Mouse (Mus musculus) embryonic facial prominence, embryonic 12.5 days (tissue): ENCODE results near the gene Usp11. TPM values are rescaled to one million over a fixed set of nuclear protein-coding genes. Genes with fewer than 3 reads are reported as not detected.
A peak's percentile ranks its signal among the peaks of the same experiment; 100 is the strongest.

Source experiments
- ATAC-seq: fragments of 200-750 bp; cut with Nextera tagmentation; 2 replicates; pipeline ENCODE4 v1.8.0; 2017; ENCODE audit not compliant: insufficient number of reproducible peaks, insufficient read depth, low FRiP score, low TSS enrichment
- H3K27ac ChIP-seq: fragments of 300-500 bp; sonication (generic); 2 replicates; pipeline ENCODE4 v1.5.1; 2016; ENCODE audit warnings: mild to moderate bottlenecking
- H3K27me3 ChIP-seq: fragments of 300-500 bp; sonication (generic); 2 replicates; pipeline ENCODE4 v1.6.1; 2016; ENCODE audit warnings: mild to moderate bottlenecking, moderate library complexity
- H3K36me3 ChIP-seq: fragments of 300-500 bp; sonication (generic); 2 replicates; pipeline ENCODE4 v1.6.1; 2016; ENCODE audit warnings: mild to moderate bottlenecking
- H3K4me1 ChIP-seq: fragments of 300-500 bp; sonication (generic); 2 replicates; pipeline ENCODE4 v1.6.1; 2016
- H3K4me2 ChIP-seq: fragments of 300-500 bp; sonication (generic); replicated peaks from 2 replicates; pipeline ENCODE4 v1.6.1; 2016; ENCODE audit warnings: mild to moderate bottlenecking, moderate library complexity
- H3K4me3 ChIP-seq: fragments of 300-500 bp; sonication (generic); 2 replicates; pipeline ENCODE4 v1.5.1; 2016; ENCODE audit warnings: mild to moderate bottlenecking
- H3K9ac ChIP-seq: fragments of 300-500 bp; sonication (generic); 2 replicates; pipeline ENCODE4 v1.6.1; 2016; ENCODE audit warnings: mild to moderate bottlenecking, moderate library complexity
- H3K9me3 ChIP-seq: fragments of 300-500 bp; sonication (generic); 2 replicates; pipeline ENCODE4 v1.6.1; 2016; ENCODE audit warnings: mild to moderate bottlenecking, moderate library complexity
- WGBS: fragments of 180-500 bp; shearing (Covaris S2); methylation state at CpG from one replicate; pipeline ENCODE4 v1.1.7; 2016; 5-methylcytosine and 5-hydroxymethylcytosine counted together
- polyA plus RNA-seq: library from polyadenylated mRNA; unstranded; fragments of >200 nt; fragmentation: Nextera tagmentation; extraction: Ambion mirVana; gene quantifications from 2 replicates; pipeline ENCODE4 v1.2.1, GENCODE M21; 2016

The Usp11 gene
- 68.4 and 68.6 TPM in 2 replicates for polyA plus RNA-seq

GRCm38 (mm10) chrX:20703741-20704290 lies at the start of gene Usp11:
Gene Usp11 (plus strand): TSS chrX:20703906.
- Histone ChIP-seq H3K4me1 (no peaks in the 10 kb centered on the region), H3K36me3 (peaks cover under 1% of the 10 kb centered on the region), H3K9me3 (no peaks in the 10 kb centered on the region), H3K4me3 (peak within 1 kb of the TSS; percentile 55), H3K27ac (peak within 1 kb of the TSS; percentile 94), H3K9ac (peak within 1 kb of the TSS; percentile 53), H3K27me3 (no peaks in the 10 kb centered on the region), H3K4me2 (peak within 1 kb of the TSS; percentile 40)
- 18% methylated on average over 32 of the region's 32 CpGs for WGBS
- peak; percentile 23; the same call in 1 of the 2 replicates for ATAC-seq

GRCm38 (mm10) chrX:20657593-20657992 lies 46.1 kb upstream of the Usp11 start:
- Histone ChIP-seq H3K27me3 (no peaks in the 10 kb centered on the region), H3K36me3 (no peaks in the 10 kb centered on the region), H3K9ac (no peak overlapping the region), H3K4me2 (no peak overlapping the region; the same call in 1 of the 2 replicates), H3K4me3 (no peak overlapping the region), H3K27ac (no peak overlapping the region), H3K9me3 (no peaks in the 10 kb centered on the region), H3K4me1 (no peaks in the 10 kb centered on the region)
- ATAC-seq = no peak
- WGBS = 38% methylated on average over 5 of the region's 5 CpGs

DNA sequence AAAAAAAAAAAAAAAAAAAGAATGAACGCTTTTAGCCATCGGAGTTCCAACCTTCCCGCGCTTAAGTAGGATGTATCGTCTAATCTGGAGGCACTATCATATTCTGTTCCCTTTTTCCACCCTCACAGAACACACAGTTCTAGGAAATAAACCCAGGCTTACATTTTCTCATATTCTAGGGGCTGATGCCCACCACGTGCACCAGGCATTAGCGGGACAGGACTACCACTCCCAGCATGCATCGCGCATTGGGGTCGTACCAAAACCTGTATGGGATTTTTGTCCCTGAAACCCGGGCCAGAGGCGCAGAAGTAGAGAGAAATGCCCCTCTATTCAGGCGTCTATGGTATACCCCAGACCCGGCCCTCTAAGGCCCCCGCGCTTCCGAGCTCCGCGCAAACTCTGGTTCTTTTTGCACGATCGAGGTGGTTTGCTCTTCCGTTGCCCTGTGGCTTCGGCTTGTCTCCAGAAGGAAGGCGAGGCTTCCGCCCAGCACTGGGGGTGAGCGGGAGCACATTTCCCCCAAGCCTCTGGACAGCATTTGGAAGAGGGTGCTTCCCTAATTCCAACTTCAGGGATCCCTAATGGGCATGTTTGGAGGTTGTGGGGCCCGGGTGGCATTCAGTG lies 45.6 kb upstream of the Usp11 start, which contains the start of gene Uba1:
Gene Uba1, plus strand, starts transcription at position 301 of the 627 bp plus-strand sequence.
- WGBS = 19% methylated on average over 27 of the region's 27 CpGs
- peak within 1 kb of the TSS; percentile 37; the same call in 1 of the 2 replicates for H3K27ac ChIP-seq

DNA sequence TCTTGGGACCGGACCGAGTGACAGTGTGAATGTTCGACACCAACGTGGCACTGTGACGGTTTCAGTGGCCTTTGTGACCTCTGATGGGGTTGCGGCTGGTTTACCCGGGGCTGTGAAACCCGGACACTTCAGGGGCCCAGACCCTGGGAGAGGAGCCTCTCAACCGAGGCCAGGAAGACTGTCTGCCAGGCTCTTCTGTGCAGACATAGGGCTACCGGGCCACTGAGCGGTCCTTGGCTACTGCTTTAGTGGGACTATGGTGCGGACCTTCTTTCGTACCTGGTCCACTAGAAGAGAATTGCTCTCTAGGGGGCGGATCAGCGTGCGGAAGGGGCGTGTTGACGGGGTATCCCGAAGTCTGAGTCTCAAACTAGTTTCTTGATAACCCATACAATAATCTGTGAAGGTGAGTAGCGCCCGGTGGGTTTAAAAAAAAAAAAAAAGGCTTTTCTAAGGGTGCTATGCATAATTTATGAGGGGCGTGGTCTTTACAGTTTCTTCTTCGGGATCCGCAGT lies 44.8 kb upstream of the Usp11 start:
- Histone ChIP-seq H3K36me3 (no peaks in the 10 kb centered on the region), H3K4me3 (peak overlapping the region; percentile 46), H3K9me3 (no peaks in the 10 kb centered on the region), H3K27ac (no peak overlapping the region), H3K9ac (peak overlapping the region; percentile 42; the same call in 1 of the 2 replicates), H3K27me3 (no peaks in the 10 kb centered on the region), H3K4me1 (no peaks in the 10 kb centered on the region), H3K4me2 (peak overlapping the region; percentile 65)
- no peak for ATAC-seq
- 12% methylated on average over 24 of the region's 24 CpGs for WGBS

More for the DNA sequence above, 45.6 kb upstream of the Usp11 start, which contains the start of gene Uba1:
- Histone ChIP-seq H3K4me1 (no peaks in the 10 kb centered on the region), H3K4me3 (peak within 1 kb of the TSS; percentile 46), H3K27me3 (no peaks in the 10 kb centered on the region), H3K36me3 (no peaks in the 10 kb centered on the region), H3K4me2 (peak within 1 kb of the TSS; percentile 65), H3K9ac (peak within 1 kb of the TSS; percentile 42; the same call in 1 of the 2 replicates), H3K9me3 (no peaks in the 10 kb centered on the region)
- peak; percentile 82 for ATAC-seq

- Histone ChIP-seq H3K9ac (no peak overlapping the region), H3K4me1 (no peaks in the 10 kb centered on the region), H3K4me3 (no peak overlapping the region), H3K36me3 (no peaks in the 10 kb centered on the region), H3K27me3 (no peaks in the 10 kb centered on the region), H3K4me2 (no peak overlapping the region), H3K9me3 (no peaks in the 10 kb centered on the region), H3K27ac (no peak overlapping the region)
- 0 out of 2 replicates have a peak, but pooled peaks have one; percentile 2 for ATAC-seq
- WGBS = 23% methylated on average over 5 of the region's 5 CpGs
Observed at GRCm38 (mm10) chrX:20662317-20662715, 41.4 kb upstream of the Usp11 start.

DNA sequence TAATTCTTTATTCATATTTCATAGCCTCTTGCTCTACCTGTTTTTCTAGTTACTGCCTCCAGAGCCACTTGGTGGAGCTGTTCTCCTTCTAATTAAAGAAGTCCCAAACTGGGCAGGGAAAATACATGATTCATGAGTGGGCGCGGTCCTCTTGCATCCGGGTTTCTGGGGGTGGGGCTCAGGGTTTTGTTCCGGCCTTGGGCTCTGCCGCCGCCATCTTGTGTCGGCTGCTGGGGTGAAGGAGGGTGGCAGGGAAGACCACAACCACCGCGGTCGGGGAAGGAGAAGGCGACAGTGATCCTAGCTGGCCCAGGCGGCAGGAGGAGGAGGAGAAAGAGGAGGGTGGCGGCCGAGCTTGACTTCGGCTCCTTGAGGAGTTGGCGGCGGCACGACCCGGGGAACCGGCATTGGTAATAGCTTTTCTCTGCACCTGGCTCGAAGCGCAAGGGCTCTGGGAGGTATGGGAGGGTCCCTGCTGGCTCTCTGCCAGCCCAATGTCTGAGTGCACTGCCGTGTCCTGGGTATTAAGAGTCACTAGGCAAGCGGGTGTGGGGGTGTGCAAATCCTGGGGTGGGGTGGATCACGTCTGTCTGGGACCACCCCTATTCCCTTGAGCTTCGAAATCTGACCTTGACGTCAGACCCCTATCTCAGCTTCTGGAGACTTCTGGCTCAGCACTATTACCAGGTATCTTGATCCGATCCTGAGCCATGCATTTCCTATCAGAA lies 40.8 kb upstream of the Usp11 start:
- H3K36me3 ChIP-seq = no peaks in the 10 kb centered on the region
- peak overlapping the region; percentile 66 for H3K9ac ChIP-seq
- H3K4me1 ChIP-seq = no peaks in the 10 kb centered on the region
- H3K27me3 ChIP-seq = no peaks in the 10 kb centered on the region
- H3K4me2 ChIP-seq = peak overlapping the region; percentile 60
- H3K4me3 ChIP-seq = peak overlapping the region; percentile 56
- ATAC-seq = peak; percentile 77
- peak overlapping the region; percentile 69 for H3K27ac ChIP-seq
- WGBS = 33% methylated on average over 28 of the region's 28 CpGs
- H3K9me3 ChIP-seq = no peaks in the 10 kb centered on the region

GRCm38 (mm10) chrX:20663444-20663790 lies 40.3 kb upstream of the Usp11 start:
- H3K4me2 ChIP-seq = peak overlapping the region; percentile 60
- 20% methylated on average over 9 of the region's 9 CpGs for WGBS
- peaks cover 2% of the 10 kb centered on the region; the same call in 1 of the 2 replicates for H3K36me3 ChIP-seq
- H3K4me3 ChIP-seq = peak overlapping the region; percentile 56
- H3K4me1 ChIP-seq = no peaks in the 10 kb centered on the region
- no peaks in the 10 kb centered on the region for H3K27me3 ChIP-seq
- H3K27ac ChIP-seq = 0 out of 2 replicates have a peak overlapping the region, but pooled peaks have one; percentile 69
- H3K9me3 ChIP-seq = no peaks in the 10 kb centered on the region
- ATAC-seq = no peak
- H3K9ac ChIP-seq = peak overlapping the region; percentile 66

GRCm38 (mm10) chrX:20687519-20688067 lies 16.1 kb upstream of the Usp11 start, which contains the start of gene Cdk16:
Gene Cdk16 (plus strand): TSS chrX:20687954.
- WGBS = 15% methylated on average over 16 of the region's 16 CpGs
- peak; percentile 90 for ATAC-seq
- Histone ChIP-seq H3K4me2 (peak within 1 kb of the TSS; percentile 53), H3K27me3 (no peaks in the 10 kb centered on the region), H3K9ac (peak within 1 kb of the TSS; percentile 72), H3K27ac (peak within 1 kb of the TSS; percentile 96), H3K4me3 (peak within 1 kb of the TSS; percentile 63), H3K9me3 (no peaks in the 10 kb centered on the region), H3K4me1 (0 out of 2 replicates have a peak, but pooled peaks cover 4% of the 10 kb centered on the region), H3K36me3 (peaks cover 7% of the 10 kb centered on the region)

DNA sequence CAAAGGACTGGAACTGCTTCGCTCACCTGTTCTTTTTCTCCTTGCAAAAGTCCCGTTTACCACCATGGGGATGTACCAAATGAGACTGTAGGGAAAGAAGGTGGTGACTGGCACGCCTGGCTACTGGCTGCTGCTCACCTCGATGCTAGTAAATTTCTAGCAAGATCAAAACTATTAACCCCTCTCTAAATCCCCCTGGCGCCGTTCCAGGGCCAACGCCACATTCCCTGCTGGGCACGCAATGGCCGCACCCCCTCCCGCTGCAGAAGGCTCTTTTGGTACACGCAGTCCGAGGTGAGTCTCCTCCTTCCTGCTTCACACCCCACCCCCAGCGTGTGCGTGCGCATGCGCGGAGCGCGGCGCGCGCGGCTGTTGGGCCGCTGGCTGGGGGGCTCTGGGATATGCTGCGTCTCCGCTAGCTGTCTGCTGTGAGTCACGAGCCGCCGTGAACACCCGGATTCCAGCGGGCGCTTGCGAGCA lies 15.6 kb upstream of the Usp11 start:
- Histone ChIP-seq H3K9ac (peak overlapping the region; percentile 72), H3K4me1 (0 out of 2 replicates have a peak, but pooled peaks cover 4% of the 10 kb centered on the region), H3K4me2 (peak overlapping the region; percentile 53), H3K27ac (peak overlapping the region; percentile 96), H3K9me3 (no peaks in the 10 kb centered on the region), H3K27me3 (no peaks in the 10 kb centered on the region), H3K4me3 (peak overlapping the region; percentile 63), H3K36me3 (peaks cover 2% of the 10 kb centered on the region; the same call in 1 of the 2 replicates)
- 21% methylated on average over 33 of the region's 33 CpGs for WGBS
- peak; percentile 89 for ATAC-seq

DNA sequence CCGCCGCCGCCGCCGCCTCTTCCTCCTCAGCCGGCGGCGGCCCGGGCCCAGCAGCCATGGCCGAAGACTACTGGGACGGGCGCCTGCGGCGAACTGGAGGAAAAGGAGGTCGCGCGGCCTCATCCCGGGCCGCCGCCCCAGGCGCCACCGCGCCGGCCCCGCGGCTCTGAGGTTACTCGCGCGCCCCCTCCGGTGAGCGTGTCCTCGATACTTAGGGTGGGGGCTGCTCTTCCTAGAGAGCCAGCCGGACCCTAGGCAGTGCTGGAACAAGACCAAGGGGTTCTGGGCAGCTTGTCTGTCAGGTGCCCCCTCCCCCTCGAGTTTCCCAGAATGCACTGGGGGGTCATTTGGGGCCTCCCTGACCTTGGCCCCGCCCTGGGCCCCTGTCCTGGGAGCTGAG lies 15.1 kb upstream of the Usp11 start:
- Histone ChIP-seq H3K4me2 (peak overlapping the region; percentile 53), H3K9me3 (no peaks in the 10 kb centered on the region), H3K9ac (peak overlapping the region; percentile 72), H3K27ac (peak overlapping the region; percentile 96), H3K4me1 (0 out of 2 replicates have a peak, but pooled peaks cover 4% of the 10 kb centered on the region), H3K4me3 (peak overlapping the region; percentile 63), H3K36me3 (peaks cover 6% of the 10 kb centered on the region), H3K27me3 (no peaks in the 10 kb centered on the region)
- WGBS = 6% methylated on average over 3 of the region's 35 CpGs
- peak; percentile 31 for ATAC-seq

GRCm38 (mm10) chrX:20691566-20691965 lies 12.1 kb upstream of the Usp11 start:
- H3K4me1 ChIP-seq = 0 out of 2 replicates have a peak, but pooled peaks cover 4% of the 10 kb centered on the region
- peaks cover 27% of the 10 kb centered on the region for H3K36me3 ChIP-seq
- H3K4me3 ChIP-seq = no peak overlapping the region
- no peak for ATAC-seq
- H3K27me3 ChIP-seq = no peaks in the 10 kb centered on the region
- H3K4me2 ChIP-seq = no peak overlapping the region
- H3K9me3 ChIP-seq = no peaks in the 10 kb centered on the region
- WGBS = 70% methylated on average over 3 of the region's 3 CpGs
- H3K9ac ChIP-seq = no peak overlapping the region
- H3K27ac ChIP-seq = no peak overlapping the region
